Mouse (Mus musculus): Measurements from ENCODE around the gene Olfml2a.

GRCm38 (mm10) chr2:39008954-39009365 lies 77.2 kb downstream of the Olfml2a start:
- no peak for TF ChIP-seq CTCF (IDR thresholded peaks at IDR 0.05; ENCODE audit: low read depth, low read length)
- no peak for TF ChIP-seq GATA1 (IDR thresholded peaks at IDR 0.05; ENCODE audit: borderline replicate concordance, low read length)
- no peak for TF ChIP-seq TAL1 (conservative IDR thresholded peaks at IDR 0.05; ENCODE audit: low read depth, low read length)

Measured in G1E (cell line).